Mouse (Mus musculus) urinary bladder, postnatal 0 days (tissue): ENCODE data around the gene Cbfa2t2. TPM values are rescaled to one million over a fixed set of nuclear protein-coding genes. Genes with fewer than 3 reads are reported as not detected.

Experiments used
- polyA plus RNA-seq: library from polyadenylated mRNA; unstranded; fragments of >200 nt; fragmentation: Nextera tagmentation; extraction: Ambion mirVana; gene quantifications from 2 replicates; pipeline ENCODE4 v1.2.1, GENCODE M21; 2015

The Cbfa2t2 gene
- polyA plus RNA-seq = 13.3 and 13.4 TPM in 2 replicates

GRCm38 (mm10) chr2:154436458-154437190, at the start of gene Cbfa2t2:
Gene Cbfa2t2, plus strand, starts transcription at chr2:154436481.

GRCm38 (mm10) chr2:154407643-154408445, 28.4 kb upstream of the Cbfa2t2 start, which contains the start of gene Snta1:
Gene Snta1, minus strand, starts transcription at chr2:154408099.

GRCm38 (mm10) chr2:154546711-154547110, 110.4 kb downstream of the Cbfa2t2 start, which contains the start of gene 1700003F12Rik:
Gene 1700003F12Rik, plus strand, starts transcription at chr2:154547085.

GRCm38 (mm10) chr2:154551476-154551875, 115.2 kb downstream of the Cbfa2t2 start, which contains the start of gene Actl10:
Gene Actl10, plus strand, starts transcription at chr2:154551776.

GRCm38 (mm10) chr2:154558264-154559039, 122.2 kb downstream of the Cbfa2t2 start, which contains the start of gene Necab3:
Gene Necab3, minus strand, starts transcription at chr2:154558890.

GRCm38 (mm10) chr2:154569836-154570286, 133.6 kb downstream of the Cbfa2t2 start, which contains the start of gene E2f1:
Gene E2f1, minus strand, starts transcription at chr2:154569892.

Other genes starting within 250 kb of the Cbfa2t2 start
- gene Bpifb1, start 245.7 kb upstream of the Cbfa2t2 start, polyA plus RNA-seq = 0.91 and 1.4 TPM in 2 replicates
- 0.14 TPM in 1 of 2 replicates, not detected in the other for gene Bpifb5, start 212.7 kb upstream of the Cbfa2t2 start, polyA plus RNA-seq
- not detected in 2 replicates for gene Bpifb9a, start 178.6 kb upstream of the Cbfa2t2 start, polyA plus RNA-seq
- gene Bpifb9b, start 129.3 kb upstream of the Cbfa2t2 start, polyA plus RNA-seq = not detected in 2 replicates
- gene Cdk5rap1, start 63.5 kb upstream of the Cbfa2t2 start, polyA plus RNA-seq = 8.0 and 11.6 TPM in 2 replicates
- 11.9 and 12.6 TPM in 2 replicates for gene Snta1, start 28.4 kb upstream of the Cbfa2t2 start, polyA plus RNA-seq
- gene 1700003F12Rik, start 110.6 kb downstream of the Cbfa2t2 start, polyA plus RNA-seq = 1.1 and 1.3 TPM in 2 replicates
- gene Actl10, start 115.3 kb downstream of the Cbfa2t2 start, polyA plus RNA-seq = not detected in 2 replicates
- 0.49 and 0.59 TPM in 2 replicates for gene Necab3, start 122.4 kb downstream of the Cbfa2t2 start, polyA plus RNA-seq
- 7.3 and 9.6 TPM in 2 replicates for gene E2f1, start 133.4 kb downstream of the Cbfa2t2 start, polyA plus RNA-seq
- gene Pxmp4, start 167.2 kb downstream of the Cbfa2t2 start, polyA plus RNA-seq = 46.1 and 47.0 TPM in 2 replicates
- gene Zfp341, start 176.8 kb downstream of the Cbfa2t2 start, polyA plus RNA-seq = 0.43 and 0.70 TPM in 2 replicates
- gene 4930519P11Rik, start 177.0 kb downstream of the Cbfa2t2 start, polyA plus RNA-seq = 0.47 TPM in 1 of 2 replicates, not detected in the other
- 31.9 and 33.5 TPM in 2 replicates for gene Chmp4b, start 215.2 kb downstream of the Cbfa2t2 start, polyA plus RNA-seq